ENCODE assay signal across 8 mouse cellular contexts in genomic region chr8:107436841-107437421, GRCm38 (mm10). TPM values are rescaled to one million over a fixed set of nuclear protein-coding genes. Genes with fewer than 3 reads are reported as not detected.
DNase-seq lines count a peak whose midpoint lies in the region; ATAC-seq and TF ChIP-seq lines count a peak whose summit lies in the region.

No protein-coding gene starts in this region.

- H3K27ac ChIP-seq in forebrain, embryonic 12.5 days, result peak overlapping the region; percentile 78
- H3K27ac ChIP-seq in kidney, adult 2 months (ENCODE audit: insufficient read depth, low read depth, low read length), result peak overlapping the region; percentile 91

- peaks cover 14% of the 10 kb centered on the region for H3K4me1 ChIP-seq in forebrain, embryonic 12.5 days
- H3K4me1 ChIP-seq in kidney, adult 2 months (ENCODE audit: control insufficient read depth, insufficient read depth, low read length), result peaks cover 13% of the 10 kb centered on the region; the same call in 1 of the 2 replicates

- TF ChIP-seq CTCF in kidney, adult 2 months (conservative IDR thresholded peaks at IDR 0.05; ENCODE audit: insufficient read depth, insufficient read length, low read depth, low read length), result no peak

- peak overlapping the region; percentile 70 for H3K4me2 ChIP-seq in forebrain, embryonic 12.5 days

- TF ChIP-seq POLR2A in kidney, adult 2 months (IDR thresholded peaks at IDR 0.05; ENCODE audit: low read depth, low read length), result no peak

- WGBS in forebrain, embryonic 12.5 days, result 11% methylated on average over 16 of the region's 16 CpGs
- WGBS in kidney, adult 2 months, result 2% methylated on average over 16 of the region's 16 CpGs

- H3K36me3 ChIP-seq in forebrain, embryonic 12.5 days (replicated peaks), result no peaks in the 10 kb centered on the region
- H3K36me3 ChIP-seq in kidney, adult 2 months (ENCODE audit: control insufficient read depth, insufficient read depth, low read length), result no peaks in the 10 kb centered on the region

- DNase-seq in cerebellum, postnatal 25 days, result no peak
- peak; percentile 73 for DNase-seq in NIH3T3 (ENCODE audit: low read depth)
- peak; percentile 69 for DNase-seq in kidney, adult 2 months
- DNase-seq in lung, postnatal 14 days, result peak; percentile 22
- DNase-seq in spleen, postnatal 14 days (ENCODE audit: low spot score in 2 of 2), result peak; percentile 36 to 42
- no peak for DNase-seq in frontal cortex, postnatal 36 days (ENCODE audit: low spot score in 2 of 2)

- H3K9ac ChIP-seq in forebrain, embryonic 12.5 days, result peak overlapping the region; percentile 84

- peak overlapping the region; percentile 84 for H3K4me3 ChIP-seq in forebrain, embryonic 12.5 days (replicated peaks)
- H3K4me3 ChIP-seq in kidney, adult 2 months (ENCODE audit: insufficient read depth, low read depth, low read length), result peak overlapping the region; percentile 94

- no peaks in the 10 kb centered on the region for H3K27me3 ChIP-seq in forebrain, embryonic 12.5 days
- H3K27me3 ChIP-seq in kidney, adult 2 months (replicated peaks; ENCODE audit: control insufficient read depth, insufficient read depth, low read length), result no peaks in the 10 kb centered on the region

- ATAC-seq in cerebellum, adult (ENCODE audit: insufficient number of reproducible peaks, low FRiP score, low TSS enrichment), result 0 out of 2 replicates have a peak, but pooled peaks have one; percentile 8
- ATAC-seq in forebrain, embryonic 12.5 days (ENCODE audit: low FRiP score), result no peak; the same call in 1 of the 2 replicates

- H3K9me3 ChIP-seq in forebrain, embryonic 12.5 days, result no peaks in the 10 kb centered on the region

RNA-seq across cellular contexts. Expression of gene Wwp2, which starts 0.8 kb away (rescaled TPM):
- 66.0 and 66.3 TPM in 2 replicates for polyA plus RNA-seq in forebrain, embryonic 12.5 days (2016; fragmentation: Nextera tagmentation; extraction: Ambion mirVana)
- polyA plus RNA-seq in kidney, adult 2 months (2012; rRNA removed), result 44.0 and 46.3 TPM in 2 replicates

RNA-seq across cellular contexts. Expression of gene Nob1, which starts 12.1 kb away (rescaled TPM):
- polyA plus RNA-seq in forebrain, embryonic 12.5 days (2016; fragmentation: Nextera tagmentation; extraction: Ambion mirVana), result 80.4 and 83.5 TPM in 2 replicates
- polyA plus RNA-seq in kidney, adult 2 months (2012; rRNA removed), result 23.1 and 25.6 TPM in 2 replicates

RNA-seq across cellular contexts. Expression of gene Nqo1, which starts 33.9 kb away (rescaled TPM):
- polyA plus RNA-seq in forebrain, embryonic 12.5 days (2016; fragmentation: Nextera tagmentation; extraction: Ambion mirVana), result 4.4 TPM in 2 replicates
- polyA plus RNA-seq in kidney, adult 2 months (2012; rRNA removed), result 41.0 and 42.9 TPM in 2 replicates

Comparison
In these comparisons a context has a peak if more than half of its experiments do, and no peak if none do; other contexts are left out.
1. DNase-seq: peak in NIH3T3 (single experiment), kidney, adult 2 months (single experiment), lung, postnatal 14 days (single experiment) and spleen, postnatal 14 days (2 of 2); none in cerebellum, postnatal 25 days (0 of 2) and frontal cortex, postnatal 36 days (0 of 2).